Mouse (Mus musculus) heart, adult 2 months (tissue): ENCODE data around the gene Gm36028.

ENCODE experiments used
- CTCF ChIP-seq: fragments of 200-600 bp; IDR thresholded peaks from 2 replicates; pipeline ENCODE4 v1.8.1; 2022; ENCODE audit warnings: antibody characterized with exemption, mild to moderate bottlenecking, moderate library complexity
- EP300 ChIP-seq: fragments of 200-500 bp; IDR thresholded peaks from 2 replicates; pipeline ENCODE4 v1.6.1; 2011; ENCODE audit warnings: low read depth, low read length, control low read depth; ENCODE audit not compliant: insufficient read depth
- POLR2A ChIP-seq: fragments of 200-500 bp; IDR thresholded peaks from 2 replicates; pipeline ENCODE4 v1.6.1; 2011; ENCODE audit warnings: mild to moderate bottlenecking, low read depth, low read length, control low read depth; ENCODE audit not compliant: insufficient read depth

GRCm38 (mm10) chr16:37831041-37831440 is 29.9 kb downstream of the Gm36028 start:
- TF ChIP-seq CTCF (peak; percentile 21), POLR2A (no peak), EP300 (no peak)
